Mouse (Mus musculus): ENCODE results near the gene Myh14. TPM values are rescaled to one million over a fixed set of nuclear protein-coding genes. Genes with fewer than 3 reads are reported as not detected.
A peak's percentile ranks its signal among the peaks of the same experiment; 100 is the strongest.

Gene Myh14
- polyA plus RNA-seq, 1 experiment = 0.01 TPM

DNA sequence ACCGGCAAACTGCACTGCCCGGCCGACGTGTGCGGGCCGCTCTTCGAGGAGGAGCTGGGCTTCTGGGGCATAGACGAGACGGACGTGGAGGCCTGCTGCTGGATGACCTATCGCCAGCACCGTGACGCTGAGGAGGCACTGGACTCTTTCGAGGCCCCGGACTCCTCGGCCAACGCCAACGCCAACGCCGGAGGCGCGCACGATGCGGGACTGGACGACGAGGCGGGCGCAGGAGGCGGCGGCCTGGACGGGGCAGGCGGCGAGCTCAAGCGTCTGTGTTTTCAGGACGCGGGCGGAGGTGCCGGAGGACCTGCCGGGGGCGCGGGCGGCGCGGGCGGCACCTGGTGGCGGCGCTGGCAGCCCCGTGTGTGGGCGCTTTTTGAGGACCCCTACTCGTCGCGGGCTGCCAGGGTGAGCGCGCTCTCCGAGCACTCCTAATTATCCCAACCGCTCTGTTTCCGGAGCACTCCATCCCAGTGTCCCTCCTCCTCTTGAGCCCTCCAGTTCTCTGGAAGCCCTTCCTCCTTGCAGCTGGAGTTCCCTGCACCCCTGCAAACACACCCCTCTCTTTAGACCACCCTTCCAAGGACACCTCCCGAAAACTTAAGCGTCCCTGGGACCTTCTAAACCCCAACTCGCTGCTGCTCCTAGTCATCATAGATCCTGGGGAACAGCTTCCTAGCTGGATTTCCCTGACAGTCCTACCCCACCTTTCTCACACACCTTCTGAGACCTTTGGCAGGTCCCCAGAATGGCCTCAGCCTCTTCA, 79.1 kb downstream of the Myh14 start:
- Histone ChIP-seq H3K36me3 (ENCODE audit: control insufficient read depth, insufficient read depth) (no peaks in the 10 kb centered on the region), H3ac (ENCODE audit: control insufficient read depth, insufficient read length, low read depth) (peak overlapping the region; percentile 30), H3K27me3 (ENCODE audit: control insufficient read depth, insufficient read depth, insufficient read length) (peaks cover 39% of the 10 kb centered on the region), H3K79me2 (ENCODE audit: control insufficient read depth, insufficient read depth) (no peaks in the 10 kb centered on the region), H3K79me3 (ENCODE audit: low read depth) (no peaks in the 10 kb centered on the region), H3K4me3 (ENCODE audit: insufficient read depth, poor library complexity, severe bottlenecking) (no peak overlapping the region)
- TF ChIP-seq MYOD1 (IDR thresholded peaks at IDR 0.05; ENCODE audit: control insufficient read depth, insufficient read length, low read depth) (no peak), CTCF (IDR thresholded peaks at IDR 0.05; ENCODE audit: control insufficient read depth, insufficient read depth, insufficient read length) (no peak), MYOG (IDR thresholded peaks at IDR 0.05; ENCODE audit: control insufficient read depth, extremely low read depth, insufficient read length) (no peak), CEBPB (IDR thresholded peaks at IDR 0.05; ENCODE audit: low read depth) (no peak), USF1 (IDR thresholded peaks at IDR 0.05; ENCODE audit: low read depth) (no peak), FOSL1 (IDR thresholded peaks at IDR 0.05; ENCODE audit: insufficient read depth, low read length, poor library complexity, severe bottlenecking) (no peak), MAX (IDR thresholded peaks at IDR 0.05) (no peak)

GRCm38 (mm10) chr7:44590402-44591347, 80.0 kb downstream of the Myh14 start, which contains the start of gene Kcnc3:
Kcnc3 (plus strand) TSS chr7:44590664.
- TF ChIP-seq CEBPB (IDR thresholded peaks at IDR 0.05; ENCODE audit: low read depth) (no peak), MYOD1 (IDR thresholded peaks at IDR 0.05; ENCODE audit: control insufficient read depth, insufficient read length, low read depth) (no peak), CTCF (IDR thresholded peaks at IDR 0.05; ENCODE audit: control insufficient read depth, insufficient read depth, insufficient read length) (no peak), FOSL1 (IDR thresholded peaks at IDR 0.05; ENCODE audit: insufficient read depth, low read length, poor library complexity, severe bottlenecking) (no peak), MYOG (IDR thresholded peaks at IDR 0.05; ENCODE audit: control insufficient read depth, extremely low read depth, insufficient read length) (no peak), USF1 (IDR thresholded peaks at IDR 0.05; ENCODE audit: low read depth) (no peak), MAX (IDR thresholded peaks at IDR 0.05) (no peak)
- H3K79me3 ChIP-seq (ENCODE audit: low read depth) = no peaks in the 10 kb centered on the region
- H3K27me3 ChIP-seq (ENCODE audit: control insufficient read depth, insufficient read depth, insufficient read length) = peaks cover 46% of the 10 kb centered on the region
- H3ac ChIP-seq (ENCODE audit: control insufficient read depth, insufficient read length, low read depth) = peak within 1 kb of the TSS; percentile 30
- no peaks in the 10 kb centered on the region for H3K79me2 ChIP-seq (ENCODE audit: control insufficient read depth, insufficient read depth)
- H3K36me3 ChIP-seq (ENCODE audit: control insufficient read depth, insufficient read depth) = no peaks in the 10 kb centered on the region
- no peak within 1 kb of the TSS for H3K4me3 ChIP-seq (ENCODE audit: insufficient read depth, poor library complexity, severe bottlenecking)

DNA sequence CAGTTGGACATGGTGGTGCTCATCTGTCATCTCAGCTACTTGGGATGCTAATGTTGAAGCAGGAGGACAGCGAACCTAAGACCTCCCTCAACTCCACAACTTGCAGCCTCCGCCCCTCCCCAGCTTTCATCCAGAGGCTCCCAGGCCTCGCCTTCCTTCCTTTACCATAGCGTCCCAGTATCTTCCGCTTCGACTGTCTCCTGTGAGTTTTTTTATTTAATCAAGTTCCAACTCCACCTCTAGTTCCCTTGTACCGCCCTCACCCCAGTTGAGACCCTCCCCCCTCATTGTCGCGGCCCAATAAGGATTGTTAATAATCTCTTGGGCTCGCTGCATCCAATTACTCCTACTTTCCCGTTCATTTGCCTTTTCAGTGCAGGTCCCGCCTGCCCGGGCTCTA, 80.7 kb downstream of the Myh14 start:
- Histone ChIP-seq H3K36me3 (ENCODE audit: control insufficient read depth, insufficient read depth) (no peaks in the 10 kb centered on the region), H3ac (ENCODE audit: control insufficient read depth, insufficient read length, low read depth) (no peak overlapping the region), H3K79me3 (ENCODE audit: low read depth) (no peaks in the 10 kb centered on the region), H3K27me3 (ENCODE audit: control insufficient read depth, insufficient read depth, insufficient read length) (peaks cover 48% of the 10 kb centered on the region), H3K4me3 (ENCODE audit: insufficient read depth, poor library complexity, severe bottlenecking) (no peak overlapping the region), H3K79me2 (ENCODE audit: control insufficient read depth, insufficient read depth) (no peaks in the 10 kb centered on the region)
- TF ChIP-seq USF1 (IDR thresholded peaks at IDR 0.05; ENCODE audit: low read depth) (no peak), FOSL1 (IDR thresholded peaks at IDR 0.05; ENCODE audit: insufficient read depth, low read length, poor library complexity, severe bottlenecking) (no peak), MYOG (IDR thresholded peaks at IDR 0.05; ENCODE audit: control insufficient read depth, extremely low read depth, insufficient read length) (no peak), CEBPB (IDR thresholded peaks at IDR 0.05; ENCODE audit: low read depth) (no peak), MYOD1 (IDR thresholded peaks at IDR 0.05; ENCODE audit: control insufficient read depth, insufficient read length, low read depth) (no peak), CTCF (IDR thresholded peaks at IDR 0.05; ENCODE audit: control insufficient read depth, insufficient read depth, insufficient read length) (no peak)

DNA sequence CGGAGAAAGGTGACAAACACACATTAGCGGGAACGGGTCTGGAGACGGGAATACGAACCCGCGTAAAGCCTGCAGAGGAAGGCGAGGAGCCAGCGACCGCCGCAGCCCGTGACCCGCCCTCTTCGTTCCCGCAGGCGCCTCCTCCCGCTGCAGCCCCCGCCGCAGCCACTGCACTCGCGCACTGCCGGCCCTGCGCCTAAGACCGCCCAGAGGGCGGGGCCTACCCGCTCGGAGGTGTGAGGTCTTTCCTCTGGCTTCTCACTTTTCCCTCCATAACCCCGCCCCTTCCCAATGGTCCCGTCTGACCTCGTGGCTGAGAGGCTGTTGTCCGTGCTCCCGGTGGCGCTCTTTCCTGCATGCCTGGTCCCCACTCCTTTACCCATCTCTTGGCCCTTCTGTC, 81.5 kb downstream of the Myh14 start:
- no peak overlapping the region for H3K4me3 ChIP-seq (ENCODE audit: insufficient read depth, poor library complexity, severe bottlenecking)
- H3K79me3 ChIP-seq (ENCODE audit: low read depth) = no peaks in the 10 kb centered on the region
- H3K27me3 ChIP-seq (ENCODE audit: control insufficient read depth, insufficient read depth, insufficient read length) = peaks cover 48% of the 10 kb centered on the region
- no peaks in the 10 kb centered on the region for H3K79me2 ChIP-seq (ENCODE audit: control insufficient read depth, insufficient read depth)
- TF ChIP-seq USF1 (IDR thresholded peaks at IDR 0.05; ENCODE audit: low read depth) = no peak
- no peak overlapping the region for H3ac ChIP-seq (ENCODE audit: control insufficient read depth, insufficient read length, low read depth)
- no peaks in the 10 kb centered on the region for H3K36me3 ChIP-seq (ENCODE audit: control insufficient read depth, insufficient read depth)

GRCm38 (mm10) chr7:44588338-44588737, 82.3 kb downstream of the Myh14 start:
- TF ChIP-seq MAX (IDR thresholded peaks at IDR 0.05) (no peak), CEBPB (IDR thresholded peaks at IDR 0.05; ENCODE audit: low read depth) (no peak), CTCF (IDR thresholded peaks at IDR 0.05; ENCODE audit: control insufficient read depth, insufficient read depth, insufficient read length) (no peak), FOSL1 (IDR thresholded peaks at IDR 0.05; ENCODE audit: insufficient read depth, low read length, poor library complexity, severe bottlenecking) (no peak), MYOG (IDR thresholded peaks at IDR 0.05; ENCODE audit: control insufficient read depth, extremely low read depth, insufficient read length) (no peak), MYOD1 (IDR thresholded peaks at IDR 0.05; ENCODE audit: control insufficient read depth, insufficient read length, low read depth) (no peak), USF1 (IDR thresholded peaks at IDR 0.05; ENCODE audit: low read depth) (no peak)
- Histone ChIP-seq H3ac (ENCODE audit: control insufficient read depth, insufficient read length, low read depth) (no peak overlapping the region), H3K4me3 (ENCODE audit: insufficient read depth, poor library complexity, severe bottlenecking) (no peak overlapping the region), H3K79me3 (ENCODE audit: low read depth) (no peaks in the 10 kb centered on the region), H3K27me3 (ENCODE audit: control insufficient read depth, insufficient read depth, insufficient read length) (peaks cover 48% of the 10 kb centered on the region), H3K36me3 (ENCODE audit: control insufficient read depth, insufficient read depth) (no peaks in the 10 kb centered on the region), H3K79me2 (ENCODE audit: control insufficient read depth, insufficient read depth) (no peaks in the 10 kb centered on the region)

Data from C2C12 (cell line).